Mouse (Mus musculus): ENCODE results near the gene Dnmt3a.

- TF ChIP-seq POLR2A (IDR thresholded peaks at IDR 0.05; ENCODE audit: control insufficient read depth, low read depth, low read length) = no peak
- TF ChIP-seq CTCF (IDR thresholded peaks at IDR 0.05; ENCODE audit: control insufficient read depth, insufficient read depth, insufficient replicate concordance, low read depth, low read length) = no peak
Measured at GRCm38 (mm10) chr12:3866654-3867370, 61.0 kb downstream of the Dnmt3a start.

Measured in testis, adult 2 months (tissue).